Mouse (Mus musculus) mouse trophoblast stem cell (cell line): ENCODE results near the gene Gm29735.
"Not testable (repeated sequence)": the region's sequence is repeated elsewhere in the genome, so short reads cannot be mapped to it uniquely, and the experiment has no call there.

Experiments used
- in situ Hi-C, 2 experiments: fragments of 300-500 bp; cut with MseI, MboI; formaldehyde crosslinking; loops; 2 replicates in 1 of 2; 3 replicates in 1 of 2; pipeline ENCODE4 v1.15.1; 2025

Gm29735 gene

GRCm38 (mm10) chr7:142128843-142129242, 28.1 kb downstream of the Gm29735 start:
- in situ Hi-C loops = no loop called here

DNA sequence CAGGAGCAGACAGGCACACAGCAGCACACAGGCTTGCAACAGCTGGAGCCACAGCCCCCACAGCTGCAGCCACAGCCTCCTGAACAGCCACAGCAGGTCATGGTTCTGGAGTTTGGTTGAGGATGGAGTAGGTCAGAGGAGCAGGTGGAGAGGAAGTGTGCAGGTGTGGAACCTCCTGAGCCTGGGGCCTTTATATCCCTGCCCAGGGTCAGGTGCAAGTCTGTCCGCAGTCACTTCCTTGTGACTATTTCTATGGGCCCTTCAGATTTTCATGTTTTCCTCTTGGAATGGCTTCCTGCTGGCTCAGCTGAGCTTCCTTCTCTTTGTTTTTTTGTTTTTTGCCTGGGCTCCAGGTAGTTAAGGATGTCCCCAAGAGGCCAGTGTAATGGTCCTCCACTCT, 36.3 kb downstream of the Gm29735 start, which contains the start of gene Gm45618:
TSS of gene Gm45618 (minus strand) at position 101 of the 400 bp plus-strand sequence.
- in situ Hi-C loops = not testable (repeated sequence)

- in situ Hi-C loops = no loop called here
Measured at GRCm38 (mm10) chr7:142119632-142120031, 37.3 kb downstream of the Gm29735 start.
